Mouse (Mus musculus): ENCODE results near the gene Cacng7. TPM values are rescaled to one million over a fixed set of nuclear protein-coding genes. Genes with fewer than 3 reads are reported as not detected.
A peak's percentile ranks its signal among the peaks of the same experiment; 100 is the strongest.
"Not testable (repeated sequence)": the region's sequence is repeated elsewhere in the genome, so short reads cannot be mapped to it uniquely, and the experiment has no call there.

Cacng7 gene
- polyA plus RNA-seq, 1 experiment from 2014 or later: 0.13 TPM

GRCm38 (mm10) chr7:3397355-3397754, 64.6 kb downstream of the Cacng7 start:
- no peak overlapping the region for H3K27ac ChIP-seq (ENCODE audit: low read depth)
- 74% methylated on average over 10 of the region's 10 CpGs for WGBS (ENCODE audit: insufficient replicate concordance)
- no peak for ATAC-seq

GRCm38 (mm10) chr7:3397797-3398196, 65.0 kb downstream of the Cacng7 start:
- no peaks in the 10 kb centered on the region for H3K27me3 ChIP-seq (ENCODE audit: insufficient read depth, low read length)

More at GRCm38 (mm10) chr7:3397355-3397754, 64.6 kb downstream of the Cacng7 start:
- H3K4me2 ChIP-seq (ENCODE audit: low read depth, low read length): no peak overlapping the region
- no peaks in the 10 kb centered on the region for H3K36me3 ChIP-seq (replicated peaks; ENCODE audit: insufficient read depth, low read length)
- no peaks in the 10 kb centered on the region for H3K4me1 ChIP-seq (ENCODE audit: insufficient read depth)
- H3K27me3 ChIP-seq (ENCODE audit: insufficient read depth, low read length): no peaks in the 10 kb centered on the region
- H3K4me3 ChIP-seq (ENCODE audit: low read depth, low read length): no peak overlapping the region
- no peaks in the 10 kb centered on the region for H3K9me3 ChIP-seq (ENCODE audit: low read length)
- no peak for DNase-seq
- TF ChIP-seq EP300 (IDR thresholded peaks at IDR 0.05; ENCODE audit: low read depth): no peak
- TF ChIP-seq CTCF (IDR thresholded peaks at IDR 0.05; ENCODE audit: low read depth): no peak
- no peak overlapping the region for H3K9ac ChIP-seq (replicated peaks)

GRCm38 (mm10) chr7:3398363-3398762, 65.6 kb downstream of the Cacng7 start:
- not testable (repeated sequence) for DNase-seq; ATAC-seq; H3K9ac ChIP-seq (replicated peaks); H3K36me3 ChIP-seq (replicated peaks; ENCODE audit: insufficient read depth, low read length); H3K27me3 ChIP-seq (ENCODE audit: insufficient read depth, low read length); H3K27ac ChIP-seq (ENCODE audit: low read depth); H3K9me3 ChIP-seq (ENCODE audit: low read length); H3K4me2 ChIP-seq (ENCODE audit: low read depth, low read length); H3K4me1 ChIP-seq (ENCODE audit: insufficient read depth); H3K4me3 ChIP-seq (ENCODE audit: low read depth, low read length)
- WGBS (ENCODE audit: insufficient replicate concordance): 86% methylated on average over 8 of the region's 8 CpGs

More at GRCm38 (mm10) chr7:3397797-3398196, 65.0 kb downstream of the Cacng7 start:
- H3K4me3 ChIP-seq (ENCODE audit: low read depth, low read length): no peak overlapping the region
- H3K36me3 ChIP-seq (replicated peaks; ENCODE audit: insufficient read depth, low read length): no peaks in the 10 kb centered on the region
- no peak overlapping the region for H3K9ac ChIP-seq (replicated peaks)
- no peak overlapping the region for H3K27ac ChIP-seq (ENCODE audit: low read depth)
- no peak overlapping the region for H3K4me2 ChIP-seq (ENCODE audit: low read depth, low read length)
- ATAC-seq (no peak), DNase-seq (no peak)
- H3K4me1 ChIP-seq (ENCODE audit: insufficient read depth): no peaks in the 10 kb centered on the region
- WGBS (ENCODE audit: insufficient replicate concordance): 59% methylated on average over 7 of the region's 7 CpGs
- no peaks in the 10 kb centered on the region for H3K9me3 ChIP-seq (ENCODE audit: low read length)
- TF ChIP-seq CTCF (IDR thresholded peaks at IDR 0.05; ENCODE audit: low read depth) (no peak), EP300 (IDR thresholded peaks at IDR 0.05; ENCODE audit: low read depth) (no peak)

- H3K27ac ChIP-seq (ENCODE audit: low read depth): no peak overlapping the region
- H3K27me3 ChIP-seq (ENCODE audit: insufficient read depth, low read length): no peaks in the 10 kb centered on the region
- TF ChIP-seq EP300 (IDR thresholded peaks at IDR 0.05; ENCODE audit: low read depth) (no peak), CTCF (IDR thresholded peaks at IDR 0.05; ENCODE audit: low read depth) (no peak)
- no peaks in the 10 kb centered on the region for H3K9me3 ChIP-seq (ENCODE audit: low read length)
- ATAC-seq (no peak), DNase-seq (no peak)
- no peaks in the 10 kb centered on the region for H3K4me1 ChIP-seq (ENCODE audit: insufficient read depth)
- no peaks in the 10 kb centered on the region for H3K36me3 ChIP-seq (replicated peaks; ENCODE audit: insufficient read depth, low read length)
- no peak overlapping the region for H3K4me3 ChIP-seq (ENCODE audit: low read depth, low read length)
- no peak overlapping the region for H3K4me2 ChIP-seq (ENCODE audit: low read depth, low read length)
- no peak overlapping the region for H3K9ac ChIP-seq (replicated peaks)
These were observed 67.2 kb downstream of the Cacng7 start for GRCm38 (mm10) chr7:3399937-3400336.

- WGBS (ENCODE audit: insufficient replicate concordance): 22% methylated on average over 11 of the region's 11 CpGs
- H3K27ac ChIP-seq (ENCODE audit: low read depth): no peak overlapping the region
- no peak overlapping the region for H3K4me2 ChIP-seq (ENCODE audit: low read depth, low read length)
- TF ChIP-seq EP300 (IDR thresholded peaks at IDR 0.05; ENCODE audit: low read depth): no peak
- H3K4me1 ChIP-seq (ENCODE audit: insufficient read depth): no peaks in the 10 kb centered on the region; the same call in 1 of the 2 replicates
- no peak overlapping the region for H3K9ac ChIP-seq (replicated peaks)
- DNase-seq (no peak), ATAC-seq (no peak)
- no peaks in the 10 kb centered on the region for H3K36me3 ChIP-seq (replicated peaks; ENCODE audit: insufficient read depth, low read length)
- peaks cover 49% of the 10 kb centered on the region for H3K27me3 ChIP-seq (ENCODE audit: insufficient read depth, low read length)
- no peak overlapping the region for H3K4me3 ChIP-seq (ENCODE audit: low read depth, low read length)
- no peaks in the 10 kb centered on the region for H3K9me3 ChIP-seq (ENCODE audit: low read length)
These were observed 77.2 kb downstream of the Cacng7 start for GRCm38 (mm10) chr7:3409729-3410520.

GRCm38 (mm10) chr7:3411160-3411941, 78.6 kb downstream of the Cacng7 start:
- no peak overlapping the region for H3K4me3 ChIP-seq (ENCODE audit: low read depth, low read length)
- no peaks in the 10 kb centered on the region for H3K9me3 ChIP-seq (ENCODE audit: low read length)
- H3K4me1 ChIP-seq (ENCODE audit: insufficient read depth): no peaks in the 10 kb centered on the region; the same call in 1 of the 2 replicates
- peak overlapping the region; percentile 28; the same call in 1 of the 2 replicates for H3K4me2 ChIP-seq (ENCODE audit: low read depth, low read length)
- DNase-seq (no peak), ATAC-seq (no peak)
- TF ChIP-seq CTCF (IDR thresholded peaks at IDR 0.05; ENCODE audit: low read depth): no peak
- no peak for TF ChIP-seq EP300 (IDR thresholded peaks at IDR 0.05; ENCODE audit: low read depth)
- H3K36me3 ChIP-seq (replicated peaks; ENCODE audit: insufficient read depth, low read length): no peaks in the 10 kb centered on the region
- H3K27me3 ChIP-seq (ENCODE audit: insufficient read depth, low read length): peaks cover 62% of the 10 kb centered on the region
- WGBS (ENCODE audit: insufficient replicate concordance): 2% methylated on average over 33 of the region's 33 CpGs
- no peak overlapping the region for H3K9ac ChIP-seq (replicated peaks)
- H3K27ac ChIP-seq (ENCODE audit: low read depth): no peak overlapping the region

Data from liver, postnatal 0 days (tissue).